Mouse (Mus musculus) lung, adult 2 months (tissue): ENCODE measurements around the gene Cdrt4. TPM values are rescaled to one million over a fixed set of nuclear protein-coding genes. Genes with fewer than 3 reads are reported as not detected.

Source experiments
- DNase-seq: peaks from one replicate; pipeline ENCODE4 v3.0.0; 2022
- H3K4me1 ChIP-seq: fragments of 200-500 bp; 2 replicates; pipeline ENCODE4 v1.6.1; 2011; ENCODE audit warnings: low read length; ENCODE audit not compliant: control insufficient read depth, insufficient read depth
- H3K4me3 ChIP-seq: fragments of 200-500 bp; replicated peaks from 2 replicates; pipeline ENCODE3; 2011; ENCODE audit warnings: low read depth, mild to moderate bottlenecking, control low read depth, low read length; ENCODE audit errors: extremely low read depth
- CTCF ChIP-seq: fragments of 200-500 bp; IDR thresholded peaks from 2 replicates; pipeline ENCODE4 v1.5.1; 2011; ENCODE audit warnings: mild to moderate bottlenecking, low read length, control low read depth; ENCODE audit not compliant: insufficient read depth
- POLR2A ChIP-seq: fragments of 200-500 bp; IDR thresholded peaks from 2 replicates; pipeline ENCODE4 v1.6.1; 2011; ENCODE audit warnings: low read depth, mild to moderate bottlenecking, control low read depth, low read length, borderline replicate concordance; ENCODE audit errors: extremely low read depth
- WGBS: fragments of 180-500 bp; shearing (Covaris S2); methylation state at CpG from one replicate; pipeline ENCODE4 v1.1.7; 2018; 5-methylcytosine and 5-hydroxymethylcytosine counted together
- polyA plus RNA-seq: library from polyadenylated mRNA; depleted of rRNA; stranded (reverse); fragments of >200 nt; gene quantifications from 2 replicates; pipeline ENCODE4 v1.2.3, GENCODE M21; 2012

Gene Cdrt4
- polyA plus RNA-seq, 1 experiment, result 0.73 TPM

GRCm38 (mm10) chr11:63008004-63008403 is 57.0 kb downstream of the Cdrt4 start:
- TF ChIP-seq CTCF (no peak), POLR2A (no peak)
- Histone ChIP-seq H3K4me1 (no peaks in the 10 kb centered on the region; the same call in 1 of the 2 replicates), H3K4me3 (no peak overlapping the region)
- 91% methylated on average over 3 of the region's 3 CpGs for WGBS
- DNase-seq, result no peak

- TF ChIP-seq CTCF (no peak), POLR2A (no peak)
- DNase-seq, result no peak
- H3K4me1 ChIP-seq, result no peaks in the 10 kb centered on the region
- 54% methylated on average over 3 of the region's 3 CpGs for WGBS
- no peak overlapping the region for H3K4me3 ChIP-seq
Measured at GRCm38 (mm10) chr11:63009761-63010160, 58.8 kb downstream of the Cdrt4 start.

GRCm38 (mm10) chr11:63017327-63018082 is 66.5 kb downstream of the Cdrt4 start:
- 82% methylated on average over 6 of the region's 6 CpGs for WGBS
- DNase-seq, result no peak
- TF ChIP-seq POLR2A (no peak), CTCF (no peak)
- Histone ChIP-seq H3K4me1 (no peaks in the 10 kb centered on the region; the same call in 1 of the 2 replicates), H3K4me3 (no peak overlapping the region)

GRCm38 (mm10) chr11:63018083-63018622 is 67.2 kb downstream of the Cdrt4 start:
- 61% methylated on average over 6 of the region's 6 CpGs for WGBS
- TF ChIP-seq POLR2A (no peak), CTCF (no peak)
- Histone ChIP-seq H3K4me3 (no peak overlapping the region), H3K4me1 (no peaks in the 10 kb centered on the region; the same call in 1 of the 2 replicates)
- no peak for DNase-seq

- Histone ChIP-seq H3K4me3 (no peak overlapping the region), H3K4me1 (peaks cover 4% of the 10 kb centered on the region)
- DNase-seq, result no peak
- TF ChIP-seq POLR2A (no peak), CTCF (no peak)
Measured at GRCm38 (mm10) chr11:63020633-63021032, 69.6 kb downstream of the Cdrt4 start.

- WGBS, result 71% methylated on average over 5 of the region's 5 CpGs
- H3K4me1 ChIP-seq, result peaks cover 9% of the 10 kb centered on the region
Measured at GRCm38 (mm10) chr11:63021141-63021806, 70.3 kb downstream of the Cdrt4 start.

GRCm38 (mm10) chr11:63023461-63023860 is 72.5 kb downstream of the Cdrt4 start:
- no peak for DNase-seq
- no peak overlapping the region for H3K4me3 ChIP-seq
- peaks cover 23% of the 10 kb centered on the region for H3K4me1 ChIP-seq
- no peak for TF ChIP-seq POLR2A
- no peak for TF ChIP-seq CTCF
- 55% methylated on average over 5 of the region's 5 CpGs for WGBS

More at GRCm38 (mm10) chr11:63021141-63021806, 70.3 kb downstream of the Cdrt4 start:
- TF ChIP-seq CTCF (no peak), POLR2A (no peak)
- H3K4me3 ChIP-seq, result no peak overlapping the region
- no peak for DNase-seq

- H3K4me3 ChIP-seq, result no peak overlapping the region
- no peak for TF ChIP-seq CTCF
- no peak for TF ChIP-seq POLR2A
- H3K4me1 ChIP-seq, result peaks cover 23% of the 10 kb centered on the region
- 62% methylated on average over 2 of the region's 2 CpGs for WGBS
- DNase-seq, result no peak
Measured at GRCm38 (mm10) chr11:63024136-63024535, 73.1 kb downstream of the Cdrt4 start.

- no peak for TF ChIP-seq POLR2A
- no peak for TF ChIP-seq CTCF
- Histone ChIP-seq H3K4me3 (no peak overlapping the region), H3K4me1 (peaks cover 28% of the 10 kb centered on the region)
- 47% methylated on average over 6 of the region's 6 CpGs for WGBS
- DNase-seq, result no peak
Measured at GRCm38 (mm10) chr11:63025476-63025875, 74.5 kb downstream of the Cdrt4 start.

GRCm38 (mm10) chr11:63026651-63027141 is 75.7 kb downstream of the Cdrt4 start:
- peak; percentile 79 for DNase-seq
- 33% methylated on average over 9 of the region's 9 CpGs for WGBS
- Histone ChIP-seq H3K4me3 (no peak overlapping the region), H3K4me1 (peaks cover 28% of the 10 kb centered on the region)
- TF ChIP-seq CTCF, result no peak
